Mouse (Mus musculus): ENCODE measurements around the gene Rogdi. TPM values are rescaled to one million over a fixed set of nuclear protein-coding genes. Genes with fewer than 3 reads are reported as not detected.

Gene Rogdi
- polyA plus RNA-seq, 1 experiment from 2014 or later = 101 TPM

Other genes starting within 250 kb of the Rogdi start
- 87.1 and 96.5 TPM in 2 replicates for gene Cdip1, start 223.3 kb downstream of the Rogdi start, polyA plus RNA-seq (2014; fragmentation: Nextera tagmentation; extraction: Ambion mirVana)
- gene 4930562C15Rik, start 178.1 kb downstream of the Rogdi start, polyA plus RNA-seq (2014; fragmentation: Nextera tagmentation; extraction: Ambion mirVana) = 0.14 TPM in 2 replicates
- 37.9 and 44.4 TPM in 2 replicates for gene Ubald1, start 133.2 kb downstream of the Rogdi start, polyA plus RNA-seq (2014; fragmentation: Nextera tagmentation; extraction: Ambion mirVana)
- 85.3 and 93.0 TPM in 2 replicates for gene Mgrn1, start 127.3 kb downstream of the Rogdi start, polyA plus RNA-seq (2014; fragmentation: Nextera tagmentation; extraction: Ambion mirVana)
- gene Nudt16l1, start 74.8 kb downstream of the Rogdi start, polyA plus RNA-seq (2014; fragmentation: Nextera tagmentation; extraction: Ambion mirVana) = 164 and 179 TPM in 2 replicates
- gene Anks3, start 49.3 kb downstream of the Rogdi start, polyA plus RNA-seq (2014; fragmentation: Nextera tagmentation; extraction: Ambion mirVana) = 49.3 and 57.9 TPM in 2 replicates
- gene Sept12, start 15.7 kb downstream of the Rogdi start, polyA plus RNA-seq (2014; fragmentation: Nextera tagmentation; extraction: Ambion mirVana) = not detected in 2 replicates
- 0.75 and 1.1 TPM in 2 replicates for gene Smim22, start 6.3 kb downstream of the Rogdi start, polyA plus RNA-seq (2014; fragmentation: Nextera tagmentation; extraction: Ambion mirVana)
- gene Glyr1, start 36.3 kb upstream of the Rogdi start, polyA plus RNA-seq (2014; fragmentation: Nextera tagmentation; extraction: Ambion mirVana) = 120 and 123 TPM in 2 replicates
- 14.3 and 16.2 TPM in 2 replicates for gene Ubn1, start 36.5 kb upstream of the Rogdi start, polyA plus RNA-seq (2014; fragmentation: Nextera tagmentation; extraction: Ambion mirVana)
- gene Ppl, start 118.9 kb upstream of the Rogdi start, polyA plus RNA-seq (2014; fragmentation: Nextera tagmentation; extraction: Ambion mirVana) = 0.08 and 0.11 TPM in 2 replicates
- 0.17 TPM in 1 of 2 replicates, not detected in the other for gene Sec14l5, start 133.6 kb upstream of the Rogdi start, polyA plus RNA-seq (2014; fragmentation: Nextera tagmentation; extraction: Ambion mirVana)
- gene Nagpa, start 190.5 kb upstream of the Rogdi start, polyA plus RNA-seq (2014; fragmentation: Nextera tagmentation; extraction: Ambion mirVana) = 7.4 and 8.1 TPM in 2 replicates
- gene AU021092, start 208.7 kb upstream of the Rogdi start, polyA plus RNA-seq (2014; fragmentation: Nextera tagmentation; extraction: Ambion mirVana) = 17.4 and 17.6 TPM in 2 replicates
- gene Alg1, start 220.1 kb upstream of the Rogdi start, polyA plus RNA-seq (2014; fragmentation: Nextera tagmentation; extraction: Ambion mirVana) = 32.2 and 35.1 TPM in 2 replicates
- gene Eef2kmt, start 242.4 kb upstream of the Rogdi start, polyA plus RNA-seq (2014; fragmentation: Nextera tagmentation; extraction: Ambion mirVana) = 10.3 and 11.5 TPM in 2 replicates